Mouse (Mus musculus) 416B (cell line): ENCODE measurements around the gene Adamtsl5.
"Not testable (repeated sequence)": the region's sequence is repeated elsewhere in the genome, so short reads cannot be mapped to it uniquely, and the experiment has no call there.

Experiments used
- DNase-seq: peaks from one replicate; pipeline ENCODE4 v3.0.0; 2011; ENCODE audit warnings: low read depth

Adamtsl5 gene

GRCm38 (mm10) chr10:80371983-80372382 lies 23.8 kb upstream of the Adamtsl5 start:
- no peak for DNase-seq

- peak; percentile 51 for DNase-seq
Observed at GRCm38 (mm10) chr10:80371411-80371966, 23.3 kb upstream of the Adamtsl5 start.

GRCm38 (mm10) chr10:80369995-80370747 lies 22.0 kb upstream of the Adamtsl5 start:
- no peak for DNase-seq

- DNase-seq = no peak
Observed at GRCm38 (mm10) chr10:80368392-80368791, 20.2 kb upstream of the Adamtsl5 start.

- no peak for DNase-seq
Observed at GRCm38 (mm10) chr10:80367954-80368353, 19.7 kb upstream of the Adamtsl5 start.

GRCm38 (mm10) chr10:80365736-80366135 lies 17.5 kb upstream of the Adamtsl5 start:
- DNase-seq = no peak

GRCm38 (mm10) chr10:80363734-80364133 lies 15.5 kb upstream of the Adamtsl5 start:
- no peak for DNase-seq

- DNase-seq = no peak
Observed at GRCm38 (mm10) chr10:80357994-80358639, 9.9 kb upstream of the Adamtsl5 start.

GRCm38 (mm10) chr10:80357336-80357735 lies 9.1 kb upstream of the Adamtsl5 start:
- no peak for DNase-seq

GRCm38 (mm10) chr10:80356737-80357136 lies 8.5 kb upstream of the Adamtsl5 start:
- DNase-seq = no peak

GRCm38 (mm10) chr10:80356001-80356682 lies 7.9 kb upstream of the Adamtsl5 start, which contains the start of gene Plk5:
Plk5 (plus strand) TSS chr10:80356459.
- no peak for DNase-seq

- no peak for DNase-seq
Observed at GRCm38 (mm10) chr10:80355431-80355830, 7.2 kb upstream of the Adamtsl5 start.

GRCm38 (mm10) chr10:80352727-80353126 lies 4.5 kb upstream of the Adamtsl5 start:
- DNase-seq = no peak

- DNase-seq = no peak
Observed at GRCm38 (mm10) chr10:80351896-80352295, 3.7 kb upstream of the Adamtsl5 start.

GRCm38 (mm10) chr10:80350292-80350691 lies 2.1 kb upstream of the Adamtsl5 start:
- DNase-seq = peak; percentile 88

- DNase-seq = no peak
Observed at GRCm38 (mm10) chr10:80348981-80349380, 769 bp upstream of the Adamtsl5 start.

- DNase-seq = no peak
Observed at GRCm38 (mm10) chr10:80347514-80347967, 671 bp downstream of the Adamtsl5 start.

- DNase-seq = not testable (repeated sequence)
Observed at GRCm38 (mm10) chr10:80345929-80346328, 2.3 kb downstream of the Adamtsl5 start.

GRCm38 (mm10) chr10:80345122-80345521 lies 3.1 kb downstream of the Adamtsl5 start:
- DNase-seq = no peak

GRCm38 (mm10) chr10:80344131-80344661 lies 4.0 kb downstream of the Adamtsl5 start:
- peak; percentile 46 for DNase-seq

GRCm38 (mm10) chr10:80343425-80343895 lies 4.8 kb downstream of the Adamtsl5 start:
- DNase-seq = no peak
